Mouse (Mus musculus) spleen, embryonic (tissue): ENCODE measurements at regions not wholly inside any gene's neighbourhood (a gene's known extent, or its start where the extent isn't known, plus 50 kb on each side); places are given as distances from the start of the nearest gene placed in this dataset.
"Not testable (repeated sequence)": the region's sequence is repeated elsewhere in the genome, so short reads cannot be mapped to it uniquely, and the experiment has no call there.

Source experiments
- CTCF ChIA-PET: fragments of 350-600 bp; sonication (Branson Sonifier 250); formaldehyde crosslinking; loops from one replicate; lab custom pipeline; 2022; lab: Charles Lee

DNA sequence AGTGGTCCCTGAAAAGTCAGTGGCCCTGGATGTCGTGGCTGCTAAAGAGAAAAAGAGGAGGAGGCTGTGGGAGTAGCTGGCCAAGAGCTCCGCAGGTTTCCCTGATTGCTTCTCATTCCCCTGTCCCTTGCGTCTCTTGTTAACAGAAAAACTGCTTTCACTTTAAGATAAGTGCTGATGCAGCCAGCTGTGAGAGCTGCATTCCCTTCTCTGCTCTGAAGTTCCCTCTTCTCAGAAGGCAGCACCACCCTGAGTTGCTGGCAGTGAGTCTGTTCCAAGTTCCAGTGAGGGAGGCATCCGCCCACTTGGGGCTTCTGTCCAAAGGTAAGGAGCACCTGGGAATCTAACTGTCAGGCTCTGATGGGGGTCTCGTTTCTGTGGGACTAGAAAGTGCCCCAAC is 63.5 kb downstream of the Olfr693 start:
- CTCF ChIA-PET, result interaction anchor here (0.9 kb wide), 1 partner anchor 10 kb away, joined by 3 read pairs; no protein-coding TSS in a partner anchor

DNA sequence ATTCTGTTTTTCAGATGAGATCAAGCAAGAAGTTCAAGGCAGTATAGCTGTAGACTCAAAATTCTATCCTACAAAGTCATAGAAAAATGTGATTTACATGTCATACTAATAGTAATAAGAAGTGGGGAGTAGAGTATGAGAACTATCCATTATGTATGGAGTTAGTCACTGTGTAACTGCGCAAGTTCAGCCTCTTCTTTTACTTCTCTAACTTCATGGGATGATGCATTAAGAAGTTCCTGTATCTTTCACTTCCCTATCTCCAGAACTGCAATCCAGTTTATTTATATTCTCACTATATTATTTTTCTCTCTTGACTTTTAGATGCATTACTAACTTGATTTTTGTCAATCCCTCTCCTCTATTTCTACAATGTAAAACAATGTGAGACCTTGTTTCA is 67.7 kb downstream of the Olfr693 start:
- CTCF ChIA-PET, result no interaction called here

DNA sequence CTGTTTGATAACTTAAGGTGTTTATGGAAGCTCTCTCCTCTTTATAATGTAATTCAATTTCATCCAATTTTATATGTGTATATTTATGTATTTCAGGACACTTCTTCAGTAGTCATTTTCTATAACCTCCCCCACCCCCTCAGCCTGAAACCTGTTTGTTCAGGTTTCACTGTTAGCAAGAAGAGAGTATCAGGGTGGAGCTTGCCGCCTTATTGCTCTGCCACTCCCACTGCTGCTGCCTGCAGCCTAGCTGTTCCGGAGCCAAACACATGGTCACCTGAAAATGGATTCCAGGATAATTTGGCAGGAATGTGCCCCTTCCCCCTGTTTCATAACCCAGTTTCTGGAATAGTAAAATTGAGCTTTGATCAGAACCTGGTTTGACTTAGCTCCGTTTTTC is 100.0 kb downstream of the Olfr693 start:
- CTCF ChIA-PET, result no interaction called here

DNA sequence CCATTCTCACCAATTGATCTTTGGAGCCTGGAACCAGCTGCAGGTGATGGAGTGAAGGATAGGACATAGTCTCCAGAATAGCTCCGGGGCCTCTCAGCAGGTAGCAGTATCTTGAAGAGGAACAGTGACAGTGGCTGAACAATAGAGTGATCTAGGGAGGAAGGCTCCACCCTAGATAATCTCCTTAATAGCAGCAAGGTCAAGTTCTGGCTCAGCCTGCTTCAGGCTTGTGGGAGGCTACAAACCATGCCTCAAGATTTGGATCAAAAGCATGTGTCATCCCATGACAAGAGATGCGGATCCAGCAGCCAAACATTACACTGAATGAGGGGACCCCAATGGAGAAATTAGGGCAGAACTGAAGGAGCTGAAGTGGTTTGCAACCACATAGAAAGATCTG is 112.1 kb downstream of the Olfr693 start:
- CTCF ChIA-PET, result not testable (repeated sequence)

DNA sequence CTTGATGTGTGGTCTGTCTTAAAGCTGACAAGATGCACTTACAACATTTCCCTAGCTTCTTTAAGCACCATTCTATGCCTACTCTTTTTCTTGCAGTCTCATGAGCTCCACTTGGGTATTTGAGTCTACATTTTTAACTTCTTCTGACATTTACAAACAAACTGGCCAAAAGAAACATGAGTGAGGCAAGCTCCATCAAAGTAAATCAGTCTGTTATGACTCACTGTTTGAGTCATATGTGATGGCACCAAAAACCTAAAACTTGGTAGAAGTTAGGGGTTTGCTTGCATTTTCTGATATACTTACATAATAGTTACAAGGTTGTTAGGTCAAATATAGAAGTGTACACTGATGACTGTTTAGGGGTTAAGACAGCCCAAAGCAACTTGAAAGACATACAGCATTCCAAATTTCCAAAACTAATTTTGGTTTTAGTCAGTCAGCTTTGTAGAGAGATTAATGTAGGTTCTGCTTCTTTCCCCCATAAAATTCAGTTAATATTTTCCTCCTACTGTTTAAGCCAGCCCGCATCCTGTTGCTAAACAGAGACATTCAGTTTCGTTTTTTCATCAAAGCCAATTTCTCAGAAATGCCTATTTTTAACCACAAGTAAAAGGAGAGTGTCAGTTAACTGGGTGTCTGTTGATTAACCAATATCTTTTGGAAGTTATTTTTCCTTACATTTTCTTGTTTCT is 129.4 kb downstream of the Olfr693 start:
- CTCF ChIA-PET, result no interaction called here

DNA sequence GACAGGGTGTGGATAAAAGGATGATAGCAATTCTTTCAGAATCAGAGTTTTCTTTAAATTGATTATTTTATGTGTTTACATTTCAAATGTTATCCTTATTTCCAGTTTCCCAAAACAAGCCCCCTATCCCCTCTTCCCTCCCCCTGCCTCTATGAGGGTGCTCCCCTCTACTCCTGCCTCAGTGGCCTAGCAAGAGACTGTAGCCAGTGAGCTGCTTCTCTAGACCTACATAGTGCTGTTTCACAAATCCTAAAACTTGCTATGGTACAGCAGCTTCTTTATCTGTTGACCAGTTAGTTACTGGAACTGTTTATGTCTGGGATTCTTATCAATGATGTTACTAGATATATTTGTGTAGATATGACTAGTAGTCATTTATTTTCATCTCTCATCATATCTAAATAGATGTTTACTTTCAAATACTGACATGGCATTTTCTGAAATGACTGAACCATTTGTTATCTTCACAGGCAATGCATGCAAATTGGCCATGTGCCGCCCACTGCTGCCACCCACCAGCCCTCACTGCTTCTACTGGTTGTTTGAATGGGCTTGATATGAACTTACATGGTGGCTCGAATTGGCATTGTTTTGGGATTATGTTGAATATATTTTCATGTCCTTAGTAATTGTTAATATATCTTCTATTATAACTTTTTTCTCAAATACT is 150.8 kb downstream of the Olfr693 start:
- CTCF ChIA-PET, result not testable (repeated sequence)

DNA sequence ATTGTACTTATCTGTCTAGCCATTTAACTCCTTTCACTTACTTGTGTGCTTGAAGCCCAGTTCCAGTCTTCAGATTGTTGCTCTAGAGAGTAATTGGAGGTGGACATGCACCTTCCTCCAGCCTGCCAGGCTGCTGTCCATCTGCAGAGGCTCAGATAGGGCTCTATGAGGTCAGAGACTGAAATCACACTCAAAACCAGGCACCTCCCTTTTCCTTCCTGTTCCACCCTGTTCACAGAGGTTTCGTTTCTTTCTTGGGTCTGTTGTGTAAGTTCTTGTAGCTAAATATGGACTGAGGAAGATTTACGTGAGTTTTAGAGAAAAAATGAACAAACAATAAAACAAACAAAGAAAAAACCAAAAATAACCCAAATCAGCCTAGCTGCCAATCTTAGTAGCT is 151.4 kb downstream of the Olfr693 start:
- CTCF ChIA-PET, result not testable (repeated sequence)

DNA sequence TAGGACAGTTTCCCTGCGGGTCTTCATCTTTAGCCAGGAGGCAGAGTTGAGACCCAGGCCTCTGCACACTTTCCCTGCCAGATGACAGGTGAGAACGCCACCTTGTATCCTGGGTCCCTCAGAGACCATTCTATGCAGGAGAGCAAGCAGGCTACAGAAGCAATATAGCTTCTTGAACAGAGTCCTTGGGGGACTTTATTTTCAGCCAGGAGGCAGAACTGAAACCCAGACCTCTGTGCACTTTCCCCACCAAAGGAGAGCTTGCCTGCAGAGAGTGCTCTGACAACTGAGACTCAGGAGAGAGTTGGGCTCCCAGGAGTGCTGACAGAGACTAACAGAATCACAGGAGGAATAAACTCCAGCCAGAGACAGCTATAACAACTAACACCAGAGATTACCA is 185.5 kb downstream of the Olfr693 start:
- CTCF ChIA-PET, result no interaction called here
